Mouse (Mus musculus) MEL (cell line): ENCODE data around the gene Mecom. TPM values are rescaled to one million over a fixed set of nuclear protein-coding genes. Genes with fewer than 3 reads are reported as not detected.

ENCODE experiments used
- DNase-seq: peaks from one replicate; pipeline ENCODE4 v3.0.0; 2011; ENCODE audit warnings: low read depth, low spot score
- H3K27ac ChIP-seq: 2 replicates; pipeline ENCODE4 v1.5.1; 2012; ENCODE audit warnings: low read depth, mild to moderate bottlenecking, control low read depth, low read length, moderate library complexity; ENCODE audit not compliant: control insufficient read depth
- H3K27me3 ChIP-seq, 2 experiments: fragments of 150-350 bp in 1 of 2; sonication (generic) in 1 of 2; 2 replicates each; pipeline ENCODE4 v1.6.1; 2012; ENCODE audit warnings: low read length in 2 of 2, mild to moderate bottlenecking in 2 of 2, improper control_type of control experiment in 1 of 2, moderate library complexity in 1 of 2; ENCODE audit not compliant: insufficient read depth in 2 of 2, control insufficient read depth in 1 of 2
- H3K36me3 ChIP-seq, 2 experiments: 2 replicates each; pipeline ENCODE4 v1.6.1; 2012 to 2014; ENCODE audit warnings: low read length in 2 of 2, improper control_type of control experiment in 1 of 2, inconsistent platforms in 1 of 2, mild to moderate bottlenecking in 1 of 2; ENCODE audit not compliant: insufficient read depth in 2 of 2, control insufficient read depth in 1 of 2
- H3K4me1 ChIP-seq, 2 experiments: fragments of 150-350 bp in 1 of 2; sonication (generic) in 1 of 2; 2 replicates each; pipeline ENCODE4 v1.6.1; 2012; ENCODE audit warnings: low read length in 2 of 2, improper control_type of control experiment in 1 of 2, mild to moderate bottlenecking in 1 of 2; ENCODE audit not compliant: insufficient read depth in 2 of 2, control insufficient read depth in 1 of 2
- H3K4me3 ChIP-seq, 2 experiments: fragments of 150-350 bp in 1 of 2; sonication (generic) in 1 of 2; 2 replicates each; pipeline ENCODE4 v1.5.1; 2012; ENCODE audit warnings: low read depth in 2 of 2, low read length in 2 of 2, mild to moderate bottlenecking in 2 of 2, moderate library complexity in 2 of 2, control low read depth in 1 of 2, improper control_type of control experiment in 1 of 2; ENCODE audit not compliant: control insufficient read depth in 1 of 2, insufficient read depth in 1 of 2
- H3K79me2 ChIP-seq: 2 replicates; pipeline ENCODE4 v1.6.1; 2012; ENCODE audit warnings: mild to moderate bottlenecking, low read length, moderate library complexity; ENCODE audit not compliant: control insufficient read depth, poor library complexity, insufficient read depth
- H3K9ac ChIP-seq: 2 replicates; pipeline ENCODE4 v1.6.1; 2012; ENCODE audit warnings: low read depth, mild to moderate bottlenecking, control low read depth, low read length, moderate library complexity; ENCODE audit not compliant: control insufficient read depth, poor library complexity, severe bottlenecking
- H3K9me3 ChIP-seq: fragments of 150-350 bp; sonication (generic); replicated peaks from 2 replicates; pipeline ENCODE4 v1.6.1; 2012; ENCODE audit warnings: mild to moderate bottlenecking, low read length, improper control_type of control experiment, moderate library complexity; ENCODE audit not compliant: insufficient read depth
- CHD1 ChIP-seq: IDR thresholded peaks from 2 replicates; pipeline ENCODE4 v1.6.1; 2012; ENCODE audit warnings: low read depth, mild to moderate bottlenecking, inconsistent platforms, low read length, improper control_type of control experiment
- ELF1 ChIP-seq: IDR thresholded peaks from 2 replicates; pipeline ENCODE4 v1.6.1; 2014; ENCODE audit warnings: low read depth, mild to moderate bottlenecking, inconsistent platforms, low read length, improper control_type of control experiment, moderate library complexity
- EP300 ChIP-seq, 2 experiments: IDR thresholded peaks; 2 replicates each; pipeline ENCODE4 v1.6.1; 2011; ENCODE audit warnings: improper control_type of control experiment in 2 of 2, low read length in 2 of 2, low read depth in 1 of 2, mild to moderate bottlenecking in 1 of 2
- GABPA ChIP-seq: IDR thresholded peaks from 2 replicates; pipeline ENCODE4 v1.6.1; 2012; ENCODE audit warnings: low read depth, mild to moderate bottlenecking, inconsistent platforms, low read length, improper control_type of control experiment, moderate library complexity
- JUND ChIP-seq: IDR thresholded peaks from 2 replicates; pipeline ENCODE4 v1.6.1; 2011; ENCODE audit warnings: low read depth, mild to moderate bottlenecking, improper control_type of control experiment, low read length
- MAFK ChIP-seq: IDR thresholded peaks from 2 replicates; pipeline ENCODE4 v1.6.1; 2011; ENCODE audit warnings: low read depth, mild to moderate bottlenecking, low read length, improper control_type of control experiment, borderline replicate concordance
- MAZ ChIP-seq: IDR thresholded peaks from 2 replicates; pipeline ENCODE4 v1.6.1; 2012; ENCODE audit warnings: low read depth, mild to moderate bottlenecking, inconsistent platforms, low read length, improper control_type of control experiment
- MEF2A ChIP-seq: IDR thresholded peaks from 2 replicates; pipeline ENCODE4 v1.6.1; 2014; ENCODE audit warnings: low read depth, mild to moderate bottlenecking, inconsistent platforms, low read length, improper control_type of control experiment; ENCODE audit not compliant: poor library complexity, insufficient replicate concordance, severe bottlenecking; ENCODE audit errors: extremely low read depth
- MXI1 ChIP-seq: IDR thresholded peaks from 2 replicates; pipeline ENCODE4 v1.6.1; 2011; ENCODE audit warnings: mild to moderate bottlenecking, low read depth, low read length, improper control_type of control experiment
- MYB ChIP-seq: IDR thresholded peaks from 2 replicates; pipeline ENCODE4 v1.6.1; 2011; ENCODE audit warnings: mild to moderate bottlenecking, low read depth, low read length, improper control_type of control experiment
- MYC ChIP-seq: IDR thresholded peaks from 2 replicates; pipeline ENCODE4 v1.6.1; 2011; ENCODE audit warnings: low read depth, mild to moderate bottlenecking, low read length, improper control_type of control experiment, moderate library complexity
- NELFE ChIP-seq: IDR thresholded peaks from 2 replicates; pipeline ENCODE4 v1.6.1; 2011; ENCODE audit warnings: low read depth, low read length, improper control_type of control experiment
- POLR2A ChIP-seq, 2 experiments: IDR thresholded peaks; 2 replicates each; pipeline ENCODE4 v1.6.1; 2011 to 2012; ENCODE audit warnings: low read length in 2 of 2, mild to moderate bottlenecking in 2 of 2, control low read depth in 1 of 2, improper control_type of control experiment in 1 of 2, low read depth in 1 of 2, moderate library complexity in 1 of 2; ENCODE audit not compliant: control insufficient read depth in 1 of 2, insufficient read depth in 1 of 2, poor library complexity in 1 of 2
- POLR2AphosphoS2 ChIP-seq: IDR thresholded peaks from 2 replicates; pipeline ENCODE4 v1.6.1; 2011; ENCODE audit warnings: low read length, improper control_type of control experiment
- SIN3A ChIP-seq: IDR thresholded peaks from 2 replicates; pipeline ENCODE4 v1.6.1; 2012; ENCODE audit warnings: low read length, improper control_type of control experiment, inconsistent platforms
- SMC3 ChIP-seq: IDR thresholded peaks from 2 replicates; pipeline ENCODE4 v1.6.1; 2011; ENCODE audit warnings: low read depth, low read length, improper control_type of control experiment
- TAL1 ChIP-seq: IDR thresholded peaks from 2 replicates; pipeline ENCODE4 v1.6.1; 2012; ENCODE audit warnings: mild to moderate bottlenecking, inconsistent platforms, low read length, moderate library complexity, mixed read lengths
- TCF12 ChIP-seq: IDR thresholded peaks from 2 replicates; pipeline ENCODE4 v1.6.1; 2014; ENCODE audit warnings: low read depth, mild to moderate bottlenecking, inconsistent platforms, low read length, improper control_type of control experiment, moderate library complexity
- UBTF ChIP-seq: IDR thresholded peaks from 2 replicates; pipeline ENCODE4 v1.6.1; 2012; ENCODE audit warnings: low read depth, mild to moderate bottlenecking, inconsistent platforms, low read length, improper control_type of control experiment, moderate library complexity, borderline replicate concordance; ENCODE audit not compliant: insufficient read depth
- ZKSCAN1 ChIP-seq: IDR thresholded peaks from 2 replicates; pipeline ENCODE4 v1.6.1; 2012; ENCODE audit warnings: low read depth, mild to moderate bottlenecking, inconsistent platforms, low read length, improper control_type of control experiment, moderate library complexity
- ZMIZ1 ChIP-seq: IDR thresholded peaks from 2 replicates; pipeline ENCODE4 v1.6.1; 2012; ENCODE audit warnings: low read depth, mild to moderate bottlenecking, inconsistent platforms, low read length, improper control_type of control experiment, moderate library complexity
- ZNF384 ChIP-seq: IDR thresholded peaks from 2 replicates; pipeline ENCODE4 v1.6.1; 2012; ENCODE audit warnings: low read depth, mild to moderate bottlenecking, inconsistent platforms, low read length, improper control_type of control experiment
- polyA plus RNA-seq, 2 experiments: library from polyadenylated mRNA; stranded (reverse) in 1 of 2; unstranded in 1 of 2; fragments of >175 nt in 1 of 2; fragments of >200 nt in 1 of 2; gene quantifications; 2 replicates each; pipeline versions ENCODE4 v1.2.1 to v1.2.4; 2012; ENCODE audit warnings: low replicate concordance in 2 of 2, low read depth in 1 of 2; ENCODE audit not compliant: insufficient read length in 2 of 2, insufficient read depth in 1 of 2, missing spikeins in 1 of 2
- total RNA-seq: library from RNA; depleted of rRNA; stranded (reverse); fragments of 300-350 nt; gene quantifications from 2 replicates; pipeline ENCODE4 v1.2.3, GENCODE M21; 2012

Mecom gene
- total and polyA plus RNA-seq, 3 experiments: 0.04 TPM; not detected in 2

GRCm38 (mm10) chr3:30453546-30454455 lies 94.0 kb downstream of the Mecom start:
- H3K4me1 ChIP-seq: no peaks in the 10 kb centered on the region
- H3K9ac ChIP-seq: no peak overlapping the region
- TF ChIP-seq ZNF384: no peak
- no peak for TF ChIP-seq NELFE
- TF ChIP-seq MXI1: no peak
- no peak for TF ChIP-seq ELF1
- no peak for TF ChIP-seq JUND
- no peak for TF ChIP-seq SMC3
- TF ChIP-seq, all 39 proteins: peak for 0
- no peaks in the 10 kb centered on the region for H3K27me3 ChIP-seq
- no peak for DNase-seq
- no peaks in the 10 kb centered on the region for H3K79me2 ChIP-seq
- no peak overlapping the region for H3K4me3 ChIP-seq
- no peaks in the 10 kb centered on the region for H3K36me3 ChIP-seq
- no peaks in the 10 kb centered on the region for H3K9me3 ChIP-seq
- no peak overlapping the region for H3K27ac ChIP-seq

GRCm38 (mm10) chr3:30453046-30453445 lies 94.8 kb downstream of the Mecom start:
- H3K4me1 ChIP-seq: no peaks in the 10 kb centered on the region
- TF ChIP-seq MYC: no peak
- TF ChIP-seq GABPA: no peak
- TF ChIP-seq NELFE: no peak
- no peak for TF ChIP-seq POLR2A (IDR thresholded peaks at IDR 0.05; ENCODE audit: control insufficient read depth in 1 of 2, insufficient read depth in 1 of 2, low read depth in 1 of 2, low read length in 2 of 2, poor library complexity in 1 of 2)
- no peak for TF ChIP-seq SMC3
- TF ChIP-seq SIN3A: no peak
- TF ChIP-seq ZMIZ1: no peak
- TF ChIP-seq ZKSCAN1: no peak
- TF ChIP-seq UBTF: no peak
- TF ChIP-seq TCF12: no peak
- no peak for TF ChIP-seq EP300 (IDR thresholded peaks at IDR 0.05; ENCODE audit: low read depth in 1 of 2, low read length in 2 of 2)
- no peak for TF ChIP-seq MEF2A
- no peak for TF ChIP-seq ZNF384
- TF ChIP-seq MYB: no peak
- TF ChIP-seq TAL1: no peak
- no peak for TF ChIP-seq ELF1
- TF ChIP-seq MAZ: no peak
- TF ChIP-seq POLR2AphosphoS2: no peak
- no peak for TF ChIP-seq CHD1
- TF ChIP-seq MAFK: no peak
- no peak for DNase-seq
- no peak overlapping the region for H3K4me3 ChIP-seq
- H3K9me3 ChIP-seq: no peaks in the 10 kb centered on the region
- H3K27ac ChIP-seq: no peak overlapping the region
- no peaks in the 10 kb centered on the region for H3K27me3 ChIP-seq
- H3K36me3 ChIP-seq: no peaks in the 10 kb centered on the region
- H3K79me2 ChIP-seq: no peaks in the 10 kb centered on the region
- no peak overlapping the region for H3K9ac ChIP-seq
